Mouse (Mus musculus) ZHBTc4 (cell line): ENCODE measurements at regions not wholly inside any gene's neighbourhood (a gene's known extent, or its start where the extent isn't known, plus 50 kb on each side); places are given as distances from the start of the nearest gene placed in this dataset.

Experiments used
- DNase-seq: peaks from one replicate; pipeline ENCODE4 v3.0.0-alpha.2; 2011; ENCODE audit warnings: low read depth, low spot score

DNA sequence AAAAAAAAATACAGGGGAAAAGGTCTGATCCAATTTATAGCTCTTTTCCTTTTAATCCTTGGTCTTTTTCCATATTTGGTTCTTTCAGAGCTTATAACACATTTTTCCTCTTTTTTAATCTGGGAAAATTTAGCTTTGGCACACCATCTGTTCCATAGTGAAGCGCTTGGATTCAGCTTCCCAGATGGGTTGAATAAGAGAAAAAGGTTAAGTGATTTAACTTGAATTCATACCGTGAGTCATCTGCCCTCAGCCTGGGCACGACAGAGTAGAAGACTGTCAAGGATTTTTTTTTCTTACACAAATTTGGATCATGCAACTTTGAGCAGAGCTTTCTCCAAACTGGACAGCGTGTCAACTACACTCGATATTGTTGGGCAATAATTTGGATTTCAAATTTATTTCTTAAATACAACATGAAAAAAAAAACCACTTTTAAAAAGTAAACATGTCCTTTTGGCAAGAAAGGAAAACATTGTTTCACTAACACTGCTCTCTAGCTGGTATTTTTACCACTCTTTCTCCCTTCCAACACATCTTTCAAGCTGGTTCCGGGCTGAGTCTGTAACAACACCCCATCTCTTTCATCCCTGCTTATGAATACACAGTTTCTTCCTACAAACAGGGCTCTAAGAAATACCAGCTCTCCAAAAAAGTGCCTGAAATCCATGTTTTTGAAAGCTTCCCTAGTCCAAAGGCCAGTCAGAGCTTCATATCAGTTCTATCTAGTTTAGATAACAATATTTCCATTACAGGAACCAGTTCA is 177.8 kb downstream of the Spry2 start:
- no peak for DNase-seq

DNA sequence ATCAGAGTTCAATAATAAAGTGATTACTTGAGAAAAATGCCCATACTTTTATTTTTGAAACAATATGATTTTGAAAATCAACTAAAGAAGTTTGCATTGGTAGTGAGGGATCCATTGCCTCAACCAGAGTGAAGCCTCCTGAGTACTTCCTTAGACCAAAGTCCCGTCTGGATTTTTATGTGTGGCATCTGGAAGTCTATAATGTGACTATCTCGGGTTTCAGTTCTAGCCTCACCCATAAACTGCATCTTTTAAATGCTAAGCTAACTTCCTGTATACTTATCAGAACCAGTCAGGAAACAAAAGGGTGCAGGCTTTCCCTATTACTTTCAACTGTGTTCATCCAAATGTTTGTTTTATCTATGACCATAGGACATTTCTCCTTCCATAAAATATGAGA is 178.8 kb downstream of the Spry2 start:
- DNase-seq = no peak

DNA sequence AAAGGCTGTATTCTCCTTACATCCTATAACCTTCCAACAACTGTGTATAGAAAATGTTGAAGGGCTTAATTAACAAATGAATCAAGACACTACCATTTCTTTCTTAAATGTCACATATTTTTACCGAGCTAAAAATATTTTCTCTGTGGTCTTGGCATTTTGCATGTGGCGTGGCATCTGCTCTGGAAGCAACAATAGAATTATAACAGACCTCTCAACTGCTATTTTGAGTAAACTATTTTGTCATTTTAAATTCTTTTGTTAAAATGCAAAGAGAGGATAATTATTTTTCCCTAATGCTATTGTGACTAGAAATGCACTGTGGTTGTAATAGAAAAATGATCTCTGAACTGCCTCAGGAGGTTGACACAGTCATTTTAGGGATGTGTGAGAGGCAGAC is 187.9 kb downstream of the Spry2 start:
- DNase-seq = no peak

DNA sequence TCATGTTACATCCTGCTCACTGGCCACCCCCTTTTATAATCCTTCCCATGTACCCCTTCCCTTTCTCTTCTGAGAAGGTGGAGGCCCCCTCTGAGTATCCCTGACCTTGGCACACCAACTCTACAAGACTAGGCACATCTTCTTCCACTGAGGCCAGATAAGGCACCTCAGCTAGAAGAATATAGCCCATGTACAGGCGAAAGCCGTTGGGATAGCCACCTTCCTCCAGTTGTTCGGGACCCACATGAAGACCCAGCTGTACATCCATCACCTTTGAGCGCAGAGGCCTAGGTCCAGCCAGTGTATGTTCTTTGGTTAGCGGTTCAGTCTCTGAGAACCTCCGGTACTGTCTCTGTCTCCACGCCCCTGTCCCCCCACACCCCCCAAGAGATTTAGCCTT is 189.9 kb downstream of the Spry2 start:
- no peak for DNase-seq

DNA sequence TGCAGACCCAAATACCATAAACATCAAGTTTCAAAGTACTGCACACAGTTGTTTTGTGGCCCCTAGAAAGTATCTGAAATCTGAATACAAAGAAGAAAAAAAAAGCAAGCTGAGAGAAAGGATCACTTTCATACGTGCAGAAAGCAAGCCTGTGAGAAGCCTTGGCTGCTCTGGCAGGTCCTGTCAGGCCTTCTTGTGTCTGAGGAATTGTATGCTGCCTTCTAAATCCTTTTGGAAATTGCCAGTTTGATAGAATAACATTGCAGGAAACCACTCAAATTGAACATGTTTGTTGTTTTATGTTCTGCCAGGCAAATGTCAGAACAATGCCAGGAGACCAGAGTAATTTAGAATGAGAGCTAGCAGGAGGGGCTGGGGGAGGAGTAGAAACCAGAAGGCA is 198.0 kb downstream of the Spry2 start:
- DNase-seq = no peak

DNA sequence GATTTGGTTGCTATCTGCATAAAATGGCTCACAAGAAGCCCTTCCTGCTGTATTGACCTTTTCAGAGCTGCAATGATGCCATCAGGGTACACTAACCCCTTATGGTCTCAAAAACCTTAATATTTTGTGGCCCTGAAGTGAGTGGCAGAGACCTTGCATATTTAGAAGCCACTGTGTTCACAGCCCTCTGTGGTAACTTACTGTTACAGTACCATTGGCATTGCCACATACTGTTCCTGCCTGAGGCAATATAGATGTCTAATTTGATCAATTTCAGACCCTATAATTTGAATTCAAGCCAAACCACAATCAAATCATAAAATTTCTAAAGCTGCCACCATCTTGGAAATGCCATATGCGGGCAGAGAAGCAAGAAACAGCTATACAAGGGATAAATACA is 198.5 kb downstream of the Spry2 start:
- no peak for DNase-seq

DNA sequence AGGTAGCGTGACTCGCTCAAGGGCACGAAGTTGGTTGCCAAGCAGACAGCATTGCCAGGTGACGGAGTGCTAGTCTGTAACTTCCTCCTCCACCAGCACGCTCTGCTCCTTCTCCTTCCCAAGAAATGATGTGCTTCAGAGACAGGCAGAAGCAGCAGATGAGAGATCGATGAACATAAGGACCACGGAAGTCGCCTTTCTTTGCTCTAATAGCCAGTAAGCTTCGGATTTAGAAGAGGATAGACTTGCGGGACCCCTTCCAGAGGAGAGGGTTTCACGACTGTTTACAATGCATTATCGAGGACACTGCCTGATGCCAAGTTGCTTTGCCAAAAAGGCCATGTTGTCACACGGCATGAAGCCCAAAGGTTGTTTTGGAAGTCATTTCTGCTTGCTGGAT is 199.2 kb downstream of the Spry2 start:
- no peak for DNase-seq

DNA sequence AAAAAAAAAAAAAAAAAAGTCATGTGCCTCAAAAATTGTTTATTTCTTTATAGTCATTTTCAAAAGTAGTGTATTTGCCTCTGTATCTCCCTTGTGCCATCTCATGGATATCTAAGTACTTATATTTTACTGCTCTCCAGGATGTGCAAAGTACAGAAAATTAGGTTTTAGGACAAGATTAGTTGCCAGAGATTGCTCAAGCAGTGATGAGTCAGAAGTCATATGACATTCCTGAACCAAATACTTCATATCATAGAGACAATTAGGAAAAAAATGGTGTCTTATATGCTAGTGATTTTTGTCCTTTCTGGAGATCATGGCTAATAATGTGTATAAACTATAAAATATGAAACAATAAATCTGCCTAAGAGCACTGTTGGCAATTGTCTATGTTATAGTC is 201.7 kb downstream of the Spry2 start:
- DNase-seq = no peak

DNA sequence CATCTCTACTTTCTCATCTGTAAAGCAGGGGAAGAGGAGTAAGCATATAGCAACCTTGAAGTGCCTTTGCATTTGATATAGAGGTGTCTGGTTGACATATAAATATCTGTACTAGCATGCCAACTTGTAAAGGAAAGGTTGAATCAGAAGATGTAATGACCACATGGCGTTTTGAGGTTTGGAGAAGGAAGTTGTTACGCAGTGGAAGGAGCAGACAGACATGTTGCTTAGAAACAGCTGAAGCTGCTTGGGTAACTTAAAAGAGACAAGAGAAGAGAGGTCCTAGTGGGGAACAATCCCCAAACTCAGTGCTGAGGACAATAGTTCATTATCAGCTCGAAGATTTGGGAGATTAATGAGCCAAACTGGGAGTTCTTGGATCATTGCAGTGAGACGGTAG is 202.9 kb downstream of the Spry2 start:
- no peak for DNase-seq

DNA sequence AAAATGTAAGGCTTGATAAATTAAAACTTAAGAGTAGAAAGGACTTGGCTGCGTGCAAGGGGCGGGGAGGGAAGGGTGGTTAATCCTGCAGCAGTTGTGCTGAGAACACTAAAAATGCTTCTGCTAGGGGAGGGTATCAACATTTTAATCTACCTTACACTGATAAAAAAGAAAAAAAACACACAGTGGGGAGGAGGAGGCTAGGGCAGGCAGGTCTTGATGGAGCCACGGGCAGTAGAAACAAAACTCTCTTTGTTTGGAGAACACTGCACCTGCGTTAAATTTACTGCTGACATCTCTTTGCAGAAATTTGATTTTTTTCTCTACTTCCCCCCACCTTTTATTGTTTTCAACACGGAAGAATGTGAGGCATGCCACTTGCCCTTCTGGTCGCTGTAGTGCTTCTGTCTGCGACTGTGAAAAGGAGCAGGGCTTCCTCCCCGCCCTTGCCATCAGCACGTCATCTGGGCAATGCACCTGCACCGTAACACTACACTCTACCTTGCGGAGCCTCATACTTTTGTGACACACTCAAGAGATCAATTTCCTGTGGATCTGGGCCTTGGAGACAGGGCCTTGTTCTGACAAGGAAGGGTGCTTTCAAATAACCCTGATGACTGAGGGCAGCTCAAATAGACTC is 211.7 kb downstream of the Spry2 start:
- DNase-seq = peak; percentile 67

DNA sequence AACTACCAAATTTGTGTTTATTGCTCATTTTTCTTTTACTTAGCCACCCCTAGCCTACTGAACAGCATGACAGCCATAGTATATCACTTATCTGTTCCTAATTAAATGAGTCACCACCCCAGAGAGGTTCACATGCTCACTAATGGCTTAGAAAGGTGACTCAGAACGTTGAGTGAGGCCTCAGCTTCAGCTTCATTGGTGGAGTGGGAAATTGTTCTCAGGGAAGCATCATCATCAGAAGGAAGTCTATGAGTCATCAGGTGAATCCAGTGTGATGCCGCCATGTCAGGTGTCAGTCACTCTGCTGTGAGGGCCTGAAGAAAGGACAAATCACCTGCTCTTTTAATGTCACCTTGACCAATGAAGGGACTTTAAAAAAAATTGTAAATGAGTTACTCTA is 212.3 kb downstream of the Spry2 start:
- DNase-seq = peak; percentile 8

DNA sequence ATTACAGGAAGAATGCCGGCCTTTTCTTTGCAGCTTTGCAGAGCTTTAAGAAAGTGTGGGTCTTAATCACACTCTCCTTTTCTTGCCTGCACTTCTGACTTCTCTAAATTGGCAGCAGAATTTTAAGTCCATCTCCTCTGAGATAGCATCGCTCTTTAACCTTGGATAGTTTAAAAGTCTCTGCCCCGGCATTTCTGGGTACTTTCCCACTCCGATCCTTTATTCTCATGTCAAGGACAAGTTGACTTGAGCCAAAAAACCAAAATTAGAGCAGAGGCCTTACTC is 220.0 kb downstream of the Spry2 start:
- no peak for DNase-seq

DNA sequence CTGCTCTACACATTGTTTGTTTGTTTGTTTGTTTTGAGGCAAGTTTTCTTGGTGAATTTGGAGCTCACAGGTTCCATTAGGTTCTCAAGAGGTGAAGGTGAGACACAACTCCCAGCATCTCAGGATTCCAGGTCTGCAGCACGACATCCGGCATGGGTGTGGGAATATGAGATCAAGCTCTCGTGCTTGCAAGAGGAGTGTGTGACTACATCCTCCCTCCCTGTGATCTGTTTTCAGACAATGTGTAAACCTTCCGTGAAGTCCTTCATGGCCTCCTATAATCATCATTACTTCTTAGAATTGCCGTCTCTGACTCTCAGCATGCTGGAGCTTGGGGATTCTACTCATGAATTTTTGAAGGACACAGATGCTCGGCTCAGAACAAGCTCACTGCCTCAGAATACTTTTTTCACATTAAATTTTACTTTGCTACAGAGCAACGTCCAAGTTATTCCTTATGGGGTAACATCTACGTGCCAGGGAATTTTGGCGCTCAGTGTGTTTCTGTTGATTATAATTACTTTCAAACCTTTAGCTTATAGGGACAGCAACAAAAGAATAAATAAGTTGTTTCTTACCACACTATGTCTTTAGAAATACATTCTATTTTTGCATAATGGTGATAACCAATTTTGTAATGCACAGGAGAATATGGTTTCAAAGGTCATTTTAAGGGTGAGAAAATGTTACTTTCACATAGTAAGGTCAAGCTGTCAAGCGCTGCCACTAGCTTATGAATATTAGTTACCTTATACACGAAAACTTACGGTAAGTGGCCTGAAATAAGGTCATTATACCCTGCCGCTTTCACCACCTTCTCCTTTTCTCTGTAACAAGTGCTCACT is 220.6 kb downstream of the Spry2 start:
- peak; percentile 65 for DNase-seq

DNA sequence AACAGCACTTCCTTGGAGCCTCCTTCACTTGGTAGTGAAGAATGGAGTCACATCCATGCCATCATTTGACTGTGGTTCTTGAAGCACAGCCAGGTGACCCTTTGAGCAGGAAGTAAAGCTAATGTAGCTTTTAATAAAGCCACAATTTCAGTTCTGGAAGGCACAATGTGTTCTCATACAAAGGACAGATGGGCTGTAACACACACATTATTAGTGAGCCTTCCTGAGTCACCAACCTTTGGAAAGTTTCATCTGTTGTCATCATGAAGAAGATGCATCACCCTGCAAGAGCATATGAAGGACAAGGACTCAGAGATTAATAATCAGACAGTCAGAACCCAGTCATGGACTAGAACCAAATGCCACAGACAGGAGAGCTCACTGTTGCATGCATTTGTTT is 221.6 kb downstream of the Spry2 start:
- DNase-seq = no peak

DNA sequence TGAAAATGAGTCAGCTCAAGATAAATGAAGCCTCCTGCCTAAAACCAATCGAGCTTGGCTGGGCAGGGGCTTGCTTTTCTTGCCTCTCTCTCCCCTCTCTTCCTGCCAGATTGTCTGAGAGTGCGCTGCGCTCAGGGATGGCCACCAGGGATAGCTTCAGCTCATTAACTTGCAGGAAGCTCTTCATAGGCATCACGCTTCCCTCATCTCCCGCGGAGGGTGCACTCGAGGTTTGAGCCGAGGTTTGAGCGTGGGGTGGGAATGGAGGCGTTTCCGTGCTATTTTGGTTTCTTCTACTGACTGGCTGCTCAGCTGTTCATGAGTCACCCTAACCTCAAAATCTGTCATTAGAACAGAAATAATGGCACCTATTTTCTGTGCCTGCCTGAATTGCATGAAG is 227.7 kb downstream of the Spry2 start:
- DNase-seq = peak; percentile 27

DNA sequence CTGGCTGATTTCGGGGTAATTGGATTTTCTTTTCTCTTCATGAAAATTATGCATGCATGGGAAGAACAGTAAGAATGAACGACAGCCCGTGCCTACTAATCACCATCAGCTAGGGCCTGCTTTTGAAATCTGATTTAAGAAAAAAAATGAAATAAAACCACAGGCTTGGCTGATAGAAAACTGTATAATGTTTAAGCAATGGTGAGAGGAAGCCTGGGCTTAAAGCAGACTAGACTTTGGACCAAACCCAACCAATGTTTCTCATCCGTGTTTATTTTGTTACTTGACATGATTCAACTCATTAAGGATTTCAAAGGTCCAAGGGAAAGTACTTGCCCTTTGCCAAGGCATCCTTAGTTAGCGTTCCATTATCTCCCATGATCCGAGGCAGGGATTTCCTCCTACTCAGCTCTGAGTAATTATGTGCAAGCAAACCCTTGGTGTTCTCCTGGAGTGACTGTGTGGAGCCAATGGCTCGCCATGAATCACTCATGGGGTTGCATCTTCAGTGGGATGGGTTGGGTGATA is 231.9 kb downstream of the Spry2 start:
- DNase-seq = no peak

DNA sequence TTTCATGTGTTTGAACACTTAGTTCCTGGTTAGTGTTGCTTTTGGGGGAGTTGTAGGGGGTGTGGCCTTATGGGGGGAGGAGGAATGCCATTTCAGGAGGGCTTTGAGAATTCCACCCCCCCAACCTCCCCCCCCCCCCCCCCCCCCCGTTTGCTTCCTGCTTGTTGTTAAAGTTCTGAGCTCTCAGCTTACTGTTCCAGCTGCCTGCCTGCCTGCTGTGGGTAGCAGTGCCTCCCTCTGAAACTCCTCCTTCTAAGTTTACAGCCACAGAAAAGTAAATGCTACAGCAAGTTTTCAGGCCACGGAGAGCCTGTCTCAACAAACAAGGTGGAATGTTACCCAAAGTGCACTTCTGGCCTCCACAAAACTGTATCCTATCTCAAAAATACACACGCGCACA is 233.1 kb downstream of the Spry2 start:
- no peak for DNase-seq

DNA sequence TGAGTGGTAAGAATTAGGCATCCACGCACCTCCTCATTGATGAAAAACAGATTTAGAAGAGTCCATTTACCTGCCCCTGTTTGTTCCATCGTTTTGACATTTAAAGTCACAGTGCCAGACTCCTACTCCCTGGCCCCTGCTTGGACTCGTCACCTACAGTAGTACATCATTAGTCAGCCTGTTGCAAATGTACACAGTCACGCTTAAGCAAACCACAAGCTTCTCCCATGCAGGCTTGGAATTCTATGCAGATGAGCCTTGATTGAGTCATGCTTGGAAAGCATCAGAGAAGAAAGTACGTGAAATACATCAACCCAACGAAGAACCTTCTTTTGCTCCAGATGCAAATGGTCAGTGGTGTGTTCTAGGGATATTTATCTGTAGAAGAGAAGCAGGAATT is 233.8 kb downstream of the Spry2 start:
- DNase-seq = no peak

DNA sequence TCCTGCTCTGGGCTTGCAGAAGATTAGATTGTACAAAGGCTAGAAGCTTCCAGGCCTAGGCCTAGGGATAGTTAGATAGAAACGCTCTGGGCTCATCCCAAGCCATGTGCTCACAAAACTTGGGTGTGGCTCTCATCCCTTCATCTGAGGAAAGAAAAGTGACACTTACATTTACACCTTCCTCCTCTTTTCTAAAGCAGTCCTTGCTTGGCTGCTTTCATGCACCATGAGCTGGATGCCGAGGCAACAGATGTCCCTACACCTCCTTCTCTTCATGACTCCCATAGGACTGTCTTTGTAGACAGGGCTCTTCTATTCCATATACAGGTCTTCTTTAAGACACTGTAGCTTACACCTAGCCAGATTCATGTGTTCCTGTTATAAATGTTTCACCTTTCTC is 238.3 kb downstream of the Spry2 start:
- no peak for DNase-seq

DNA sequence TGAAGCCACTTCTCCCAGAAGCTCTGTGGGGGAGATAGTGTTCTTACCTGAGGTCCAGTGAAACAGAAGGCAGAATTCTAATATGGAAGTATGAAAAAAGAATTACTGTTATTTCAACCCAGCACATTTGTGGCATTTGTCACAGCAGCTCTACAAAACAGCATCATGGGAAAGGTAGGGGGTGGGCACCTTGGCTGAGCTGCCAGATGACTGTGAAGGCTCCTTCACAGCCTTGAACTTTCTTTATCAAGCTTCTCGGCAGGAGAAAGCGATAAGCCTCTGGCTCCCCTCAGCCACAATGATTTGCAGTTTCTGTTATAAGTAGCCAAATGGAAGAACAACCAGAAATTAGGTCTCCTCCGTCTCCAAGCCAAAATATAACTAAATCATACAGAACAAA is 249.5 kb downstream of the Spry2 start:
- DNase-seq = no peak

DNA sequence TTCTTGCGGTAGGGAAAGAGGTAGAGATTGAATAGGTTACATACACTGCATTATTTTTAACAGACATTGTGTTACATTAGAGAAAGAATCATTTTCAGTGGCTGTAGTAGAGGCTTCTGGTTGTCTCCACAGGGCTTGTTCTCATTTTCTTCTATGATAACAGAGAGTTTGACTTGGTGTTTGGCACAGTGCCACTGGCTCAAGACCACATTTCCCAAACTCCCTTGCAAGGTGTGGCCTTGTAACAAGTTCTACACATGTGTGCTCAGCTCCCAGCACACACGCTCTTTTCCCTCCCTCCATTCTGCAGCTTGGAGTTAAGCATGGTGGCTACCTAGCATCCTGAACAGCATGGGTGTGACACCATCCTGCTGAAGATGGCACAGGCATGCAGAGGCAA is 252.2 kb downstream of the Spry2 start:
- DNase-seq = no peak

DNA sequence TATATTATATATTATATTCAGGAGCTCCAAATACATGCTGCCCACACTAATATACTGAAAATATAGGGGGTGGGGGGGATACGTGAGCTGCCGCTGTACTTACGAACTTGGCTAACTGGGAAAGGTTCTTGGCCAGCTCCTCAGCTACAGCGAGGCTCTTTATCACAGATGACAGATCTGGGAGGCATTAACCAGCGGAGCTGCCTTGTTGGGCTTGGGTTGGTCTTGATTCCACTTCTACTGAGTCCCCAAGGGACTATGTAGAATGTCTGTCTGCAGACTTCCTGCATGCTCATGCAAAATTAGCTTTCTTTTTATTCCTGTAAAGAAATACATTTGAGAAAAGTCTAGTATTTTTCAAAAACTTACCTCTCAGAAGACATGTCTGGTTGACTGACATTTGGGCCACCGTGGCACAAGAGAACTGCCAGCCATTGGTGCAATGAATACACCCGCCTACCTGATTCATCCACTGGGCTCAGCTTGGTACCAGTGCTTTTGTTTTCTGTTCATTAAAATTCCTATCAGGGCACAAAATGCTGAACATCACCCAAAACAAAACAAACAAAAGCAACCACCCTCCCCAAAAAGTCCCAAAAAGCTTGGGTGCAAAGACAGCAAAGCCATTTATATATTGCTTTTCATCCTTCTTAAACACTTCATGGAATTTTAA is 253.2 kb downstream of the Spry2 start:
- no peak for DNase-seq
